Mouse (Mus musculus): ENCODE data around the gene Snx9.

Gene Snx9

DNA sequence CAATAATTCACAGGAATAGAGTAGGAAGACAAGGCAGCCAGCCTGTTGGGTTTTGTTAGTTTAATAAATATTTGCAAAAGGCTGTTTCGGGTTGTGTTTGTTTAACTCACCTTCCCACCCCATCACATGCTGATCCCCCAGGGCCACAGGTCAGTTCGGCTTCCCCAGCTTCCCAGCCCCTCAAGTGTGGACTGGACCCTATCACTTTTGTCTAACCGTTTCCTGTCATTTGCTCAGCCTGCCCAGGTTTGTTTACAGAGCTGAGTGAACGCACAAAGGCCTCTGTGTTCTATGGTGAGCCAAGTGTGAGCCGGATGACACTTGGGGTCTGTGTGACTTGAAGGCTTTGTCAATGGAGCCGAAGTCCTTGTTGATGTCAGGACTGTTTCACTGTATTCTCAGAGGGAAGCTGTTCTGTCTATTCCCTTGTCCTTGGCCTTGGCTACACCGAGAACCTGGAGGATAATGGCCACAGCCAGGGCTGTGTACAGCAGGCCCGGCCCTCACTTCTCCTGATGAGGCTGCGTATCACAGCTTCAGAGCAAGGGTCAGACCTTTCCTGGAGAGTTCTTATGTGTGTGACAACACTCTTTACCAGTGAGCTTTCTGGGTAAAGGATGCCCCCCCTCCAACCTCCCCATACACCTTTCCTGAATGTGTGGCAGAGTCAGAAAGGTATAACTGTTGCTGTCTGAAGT is 124.1 kb downstream of the Snx9 start:
- no peak for DNase-seq (ENCODE audit: low read depth, low spot score)

DNA sequence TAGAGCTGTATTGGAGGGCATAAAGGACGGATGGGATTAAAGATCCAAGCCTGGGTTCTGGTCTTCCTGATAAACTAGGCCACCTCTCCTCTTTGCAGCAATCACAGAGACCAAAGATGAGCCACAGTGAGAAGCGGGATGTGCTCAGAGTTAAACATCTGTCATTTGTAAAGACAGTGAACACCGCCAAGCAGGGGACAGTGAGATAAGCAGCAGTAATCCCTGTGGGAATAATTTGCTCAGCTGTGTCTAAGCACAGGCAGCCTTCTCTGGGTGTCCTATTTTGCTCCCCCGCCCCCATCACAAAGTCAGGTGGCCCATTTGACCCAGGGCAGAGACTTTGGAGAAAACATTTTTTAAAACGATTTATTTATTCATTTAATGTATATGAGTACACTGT is 125.6 kb downstream of the Snx9 start:
- no peak for DNase-seq (ENCODE audit: low read depth, low spot score)

DNA sequence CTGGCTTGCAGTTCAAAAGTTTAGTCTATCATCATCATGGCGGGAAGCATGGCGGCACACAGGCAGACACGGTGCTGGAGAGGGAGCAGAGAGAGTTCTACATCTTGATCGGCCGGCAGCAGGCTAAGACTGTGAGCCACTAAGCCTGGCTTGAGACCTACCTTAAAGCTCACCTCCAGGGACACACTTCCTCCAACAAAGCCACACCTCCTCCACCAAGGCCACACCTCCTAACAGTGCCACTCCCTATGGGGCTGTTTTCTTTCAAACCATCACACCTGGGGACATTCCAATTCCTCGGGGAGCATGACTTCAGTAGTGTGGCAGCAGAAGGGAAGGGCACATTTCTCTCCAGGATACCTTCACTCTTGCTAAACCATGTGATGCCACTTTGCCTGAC is 127.4 kb downstream of the Snx9 start:
- DNase-seq (ENCODE audit: low read depth, low spot score), result no peak

DNA sequence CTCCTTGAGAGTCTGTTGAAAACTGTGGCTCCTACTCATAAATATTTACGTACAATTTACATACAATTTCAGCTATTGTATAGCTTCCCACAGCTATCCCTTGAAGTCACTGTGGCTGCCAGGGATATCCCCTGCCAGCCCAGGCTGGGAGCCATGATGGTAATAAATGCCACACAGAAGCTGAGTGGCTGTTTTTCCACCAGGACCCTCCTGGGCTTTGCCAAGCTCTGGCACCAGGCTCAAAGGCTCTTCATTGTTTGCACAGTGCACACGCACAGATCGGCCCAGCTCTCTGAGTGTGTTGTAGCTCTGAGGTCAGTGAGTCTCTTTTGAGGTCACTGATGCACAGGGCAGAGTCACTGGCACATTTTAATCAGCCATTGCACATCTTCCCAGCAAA is 128.1 kb downstream of the Snx9 start:
- no peak for DNase-seq (ENCODE audit: low read depth, low spot score)

DNA sequence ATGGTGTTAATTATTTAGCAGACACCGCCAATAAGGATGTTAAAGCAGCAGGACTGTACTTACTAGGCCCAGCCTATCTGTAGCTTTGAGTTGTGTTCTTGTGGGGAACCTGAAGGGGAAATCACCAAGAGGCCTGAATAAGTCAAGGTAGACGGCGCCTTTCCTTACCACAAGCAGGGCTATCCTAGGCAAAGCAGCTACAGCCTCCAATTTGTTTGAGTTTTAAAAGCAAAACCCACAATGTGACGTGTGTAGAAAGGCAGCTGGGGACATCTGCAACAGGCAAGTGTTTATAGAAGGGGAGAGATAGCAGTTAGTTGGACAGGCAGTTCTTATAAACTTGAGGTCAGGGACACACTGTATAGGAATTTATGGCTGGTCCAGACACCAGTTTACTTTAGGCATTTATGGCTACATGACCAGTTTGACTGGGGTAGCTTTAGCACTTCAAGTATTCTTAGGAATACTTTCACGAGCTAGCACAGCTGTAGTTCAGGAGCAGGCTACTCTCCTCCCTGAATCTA is 129.2 kb downstream of the Snx9 start:
- no peak for DNase-seq (ENCODE audit: low read depth, low spot score)

DNA sequence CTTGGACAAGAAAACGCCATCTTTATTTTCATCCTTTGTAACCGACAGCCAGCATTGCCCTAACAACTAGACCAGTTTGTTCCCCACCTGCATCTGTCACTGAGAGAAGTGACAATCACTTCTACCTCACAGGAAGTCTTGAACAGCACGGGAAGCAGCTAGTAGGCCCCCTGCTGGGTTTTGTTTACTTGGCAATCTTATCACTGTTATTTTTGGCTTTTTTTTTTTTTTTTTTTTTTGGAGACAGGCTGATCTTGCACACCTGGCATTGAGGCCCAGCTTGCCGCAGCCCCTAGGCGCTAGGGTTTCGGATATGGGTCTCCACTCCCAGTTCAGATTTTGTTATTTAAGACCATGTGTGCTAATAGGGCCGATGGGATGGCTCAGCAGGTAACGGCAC is 132.4 kb downstream of the Snx9 start:
- peak; percentile 37 for DNase-seq (ENCODE audit: low read depth, low spot score)

DNA sequence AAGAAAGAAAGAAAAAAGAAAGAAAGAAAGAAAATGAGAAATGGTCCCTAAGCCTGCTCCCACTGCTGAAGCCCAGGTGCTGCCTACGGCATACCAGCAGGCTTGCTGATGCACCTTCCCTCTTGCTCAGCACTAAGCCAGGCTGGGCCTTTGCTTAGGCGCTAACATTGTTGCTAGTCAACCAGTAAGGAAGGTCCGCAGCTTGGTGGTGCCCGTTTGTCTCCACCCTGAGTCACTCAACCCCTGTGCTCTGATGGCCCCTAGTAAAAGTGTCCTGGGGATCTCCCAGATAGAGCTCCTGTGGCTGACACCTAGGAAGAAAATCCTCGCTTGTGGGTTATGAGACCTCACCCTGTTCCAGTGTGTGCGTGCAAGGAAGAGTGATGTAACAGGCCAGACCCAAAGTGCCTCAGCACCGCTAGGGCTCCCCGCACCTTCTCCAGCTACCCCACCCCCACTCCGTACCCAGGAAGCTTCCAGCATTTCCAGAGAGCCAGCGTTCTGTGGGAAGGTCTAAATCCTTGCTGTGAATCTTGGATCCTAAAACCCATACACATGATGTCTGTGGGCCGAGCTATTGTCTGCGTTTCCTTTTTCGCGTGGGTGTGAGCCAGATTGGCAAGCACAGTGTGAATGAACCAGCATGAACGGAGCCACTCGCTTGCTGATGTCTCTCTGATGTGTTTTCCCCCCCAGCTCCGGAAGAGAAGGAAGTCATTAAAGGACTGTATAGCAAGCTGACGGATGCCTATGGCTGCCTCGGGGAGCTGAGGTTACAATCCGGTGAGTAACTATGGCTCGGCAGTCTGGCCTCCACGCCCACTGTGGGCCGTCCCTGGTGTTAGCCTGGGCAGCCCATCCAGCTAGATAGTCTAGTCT is 134.2 kb downstream of the Snx9 start:
- DNase-seq (ENCODE audit: low read depth, low spot score), result peak; percentile 85

DNA sequence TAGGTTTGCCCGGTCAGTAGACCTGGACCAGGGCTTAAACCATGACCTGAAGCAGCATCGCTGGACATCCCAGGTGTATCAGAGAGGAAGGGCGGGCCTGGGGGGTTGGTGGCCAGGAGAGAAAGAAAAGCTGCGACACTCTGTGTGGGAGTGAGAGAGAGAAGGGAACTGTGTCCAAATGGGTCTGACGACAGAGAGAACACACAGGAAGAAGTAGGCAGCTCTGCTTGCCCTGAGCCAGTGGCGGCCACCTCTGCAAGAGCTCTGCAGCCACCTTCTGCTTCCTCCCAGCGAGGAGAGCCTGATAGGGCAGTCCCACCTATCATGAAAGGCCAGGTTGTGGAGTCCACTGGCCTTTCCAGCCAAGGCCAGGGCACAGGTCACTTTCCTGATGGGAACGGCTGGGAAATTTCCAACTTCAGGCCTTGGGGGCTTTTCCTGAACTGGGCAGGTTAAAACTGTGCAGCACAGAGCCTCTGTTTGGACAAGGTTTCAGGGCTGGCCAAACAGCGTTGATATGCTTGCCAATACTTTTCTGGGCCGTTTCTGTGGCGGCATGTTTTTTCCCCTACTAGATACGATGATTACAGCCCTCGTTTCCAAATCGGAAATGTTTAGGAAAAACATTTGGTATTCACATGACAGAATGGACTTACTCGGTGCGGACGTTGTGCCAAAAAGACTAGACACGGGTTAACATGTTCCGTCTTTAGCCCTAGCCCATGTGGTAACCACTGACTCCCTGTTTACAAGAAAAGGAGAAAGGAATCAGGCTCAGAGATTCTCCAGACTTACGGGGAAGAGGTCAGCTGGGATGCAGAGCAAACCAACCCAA is 135.3 kb downstream of the Snx9 start:
- DNase-seq (ENCODE audit: low read depth, low spot score), result peak; percentile 63

DNA sequence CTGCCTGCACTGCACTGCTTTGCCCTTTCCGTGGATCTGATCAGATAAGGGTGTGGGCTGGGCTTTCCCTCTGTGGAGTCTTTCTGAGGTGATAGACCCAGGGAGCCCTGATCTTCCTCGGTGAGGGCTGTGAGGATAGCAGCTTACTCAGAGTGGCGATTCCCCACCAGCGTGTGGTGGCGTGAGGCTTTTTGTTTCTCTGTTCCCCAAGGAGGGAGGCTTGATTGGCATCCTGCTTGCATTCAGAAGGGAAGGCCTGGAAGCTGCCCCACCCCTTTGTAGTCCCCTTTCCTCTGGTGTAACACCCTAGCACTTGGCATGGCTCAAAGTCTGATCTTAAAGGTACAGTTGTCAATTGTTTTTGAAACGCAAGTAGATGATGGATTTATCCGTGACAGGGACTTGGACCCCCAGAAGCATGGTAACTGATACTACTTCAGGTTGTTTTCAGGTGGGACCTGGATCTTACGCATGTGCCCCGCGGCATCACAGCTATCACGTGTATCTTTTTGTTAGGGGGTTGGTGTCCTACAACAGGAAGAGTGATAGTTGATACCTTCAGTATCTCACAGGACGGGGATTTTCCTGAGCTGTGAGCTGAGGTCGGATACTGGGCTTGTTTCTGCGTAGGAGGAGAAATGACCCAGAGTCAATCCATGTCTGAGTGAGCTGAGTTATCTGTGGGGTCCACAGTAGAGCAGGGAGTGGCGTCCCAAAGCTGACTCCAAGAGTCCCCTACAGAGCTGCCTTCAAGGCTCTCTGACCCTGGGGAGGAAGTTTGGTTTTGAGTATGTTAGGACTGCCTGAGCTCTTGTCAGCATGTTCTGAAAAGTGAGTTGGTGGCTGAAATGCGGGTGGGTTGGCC is 136.2 kb downstream of the Snx9 start:
- peak; percentile 61 for DNase-seq (ENCODE audit: low read depth, low spot score)

DNA sequence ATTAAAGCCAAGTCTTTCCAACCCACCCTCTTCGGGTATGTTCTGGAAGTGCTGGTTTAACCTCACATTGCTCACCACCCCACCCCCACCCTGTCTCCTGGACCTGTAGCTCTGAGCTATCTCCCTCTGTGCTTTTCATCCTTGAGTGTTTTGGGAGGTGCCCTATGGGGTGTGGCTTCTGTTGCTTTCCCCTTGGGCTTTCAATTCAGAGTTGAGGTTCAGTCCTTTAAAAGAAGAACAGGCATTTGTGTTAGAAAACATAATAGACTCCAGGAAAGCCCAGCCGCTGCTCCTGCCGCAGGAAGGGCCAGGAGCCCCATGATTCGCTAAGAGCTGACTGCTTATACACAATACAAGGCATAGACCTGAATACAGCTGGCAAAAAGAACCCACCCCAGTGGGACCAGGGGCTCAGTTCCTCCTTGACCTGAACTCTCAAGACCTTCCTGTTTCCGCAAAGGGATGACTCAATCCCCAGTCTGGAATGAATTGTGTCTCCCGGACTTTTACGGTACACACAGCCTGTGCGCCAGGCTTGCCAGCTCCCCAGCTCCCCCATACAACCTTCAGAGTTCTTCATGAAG is 136.9 kb downstream of the Snx9 start:
- DNase-seq (ENCODE audit: low read depth, low spot score), result no peak

DNA sequence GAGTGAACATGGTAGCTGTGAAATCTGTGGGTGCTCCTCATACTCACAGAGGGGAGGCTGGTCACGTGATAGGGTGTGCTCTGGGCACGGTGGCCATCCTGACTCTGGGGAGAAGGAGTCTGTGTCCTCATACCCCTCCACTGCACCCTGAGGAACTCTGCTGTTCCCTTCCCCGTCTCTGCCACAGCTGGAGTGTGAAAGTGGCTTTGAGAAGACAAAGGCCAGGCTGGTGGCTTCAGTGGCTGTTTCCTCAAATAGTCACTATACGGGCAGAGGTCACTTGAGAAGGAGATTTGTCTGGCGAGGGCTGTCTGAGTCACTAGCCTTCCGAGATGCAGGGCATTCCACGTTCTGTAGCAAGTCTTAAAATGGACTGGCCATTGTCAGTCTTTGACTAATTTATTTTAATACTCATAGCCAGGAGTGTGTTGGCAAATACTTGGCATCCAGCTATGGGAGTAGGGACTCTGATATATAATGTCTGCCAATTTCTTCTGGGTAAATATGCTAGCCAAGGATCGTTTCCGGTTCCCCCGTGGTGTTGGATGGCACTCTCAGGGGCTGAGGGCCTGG is 137.5 kb downstream of the Snx9 start:
- no peak for DNase-seq (ENCODE audit: low read depth, low spot score)

DNA sequence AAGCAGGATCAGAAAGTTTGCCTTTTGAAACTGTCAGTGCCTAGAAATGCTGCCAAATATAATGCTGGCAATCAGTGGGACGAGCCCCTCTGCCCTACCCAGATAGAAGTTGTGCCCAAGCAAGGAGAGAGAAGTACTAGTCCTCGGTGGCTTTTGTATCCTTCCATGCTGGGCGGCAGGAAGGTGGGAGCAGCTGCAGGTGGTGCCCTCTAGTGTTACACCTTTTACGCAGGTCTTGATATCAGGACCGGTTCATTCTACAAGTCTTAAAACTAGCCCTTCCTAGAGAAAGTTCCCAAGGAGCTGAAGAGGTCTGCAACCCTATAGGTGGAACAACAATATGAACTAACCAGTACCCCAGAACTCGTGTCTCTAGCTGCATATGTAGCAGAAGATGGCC is 139.7 kb downstream of the Snx9 start:
- peak; percentile 37 for DNase-seq (ENCODE audit: low read depth, low spot score)

All from CD4-positive helper T cell, adult 2 months (primary cell).